Mouse (Mus musculus) urinary bladder, postnatal 36 days (tissue): Measurements from ENCODE around the gene Wnt10b.
"Not testable (repeated sequence)": the region's sequence is repeated elsewhere in the genome, so short reads cannot be mapped to it uniquely, and the experiment has no call there.

Source experiments
- DNase-seq, 2 experiments: peaks; one replicate each; pipeline ENCODE4 v3.0.0; 2022; ENCODE audit warnings: low spot score in 2 of 2, mixed read lengths in 1 of 2

Gene Wnt10b

DNA sequence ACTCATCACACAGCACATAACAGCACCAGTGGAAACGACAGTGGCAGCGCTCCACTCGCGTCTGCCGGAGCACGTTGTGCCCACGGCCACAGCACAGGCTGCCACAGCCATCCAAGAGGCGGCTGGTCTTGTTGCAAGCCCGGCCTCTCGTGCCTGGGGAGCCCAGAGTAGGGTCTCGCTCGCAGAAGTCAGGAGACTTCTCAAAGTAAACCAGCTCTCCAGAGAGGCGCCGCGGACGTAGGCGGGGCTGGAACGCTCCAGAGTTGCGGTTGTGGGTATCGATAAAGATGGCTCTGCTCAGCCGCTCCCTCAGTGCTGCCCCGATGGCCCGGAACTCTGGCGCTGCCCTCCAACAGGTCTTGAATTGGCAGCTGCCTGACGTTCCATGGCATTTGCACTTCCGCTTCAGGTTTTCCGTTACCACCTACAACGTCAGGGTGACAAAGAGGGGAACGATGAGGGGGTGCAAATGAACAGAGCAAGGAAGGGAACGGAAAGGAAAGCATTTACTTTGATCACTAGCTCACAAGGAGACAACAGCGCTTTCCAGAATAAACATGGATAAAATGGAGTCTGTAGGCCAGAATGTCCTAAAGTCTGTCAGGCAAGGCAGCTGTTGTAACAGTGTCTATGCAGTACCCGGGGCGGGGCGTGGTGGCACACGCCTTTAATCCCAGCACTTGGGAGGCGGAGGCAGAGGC lies 5.3 kb downstream of the Wnt10b start:
- DNase-seq, result no peak

DNA sequence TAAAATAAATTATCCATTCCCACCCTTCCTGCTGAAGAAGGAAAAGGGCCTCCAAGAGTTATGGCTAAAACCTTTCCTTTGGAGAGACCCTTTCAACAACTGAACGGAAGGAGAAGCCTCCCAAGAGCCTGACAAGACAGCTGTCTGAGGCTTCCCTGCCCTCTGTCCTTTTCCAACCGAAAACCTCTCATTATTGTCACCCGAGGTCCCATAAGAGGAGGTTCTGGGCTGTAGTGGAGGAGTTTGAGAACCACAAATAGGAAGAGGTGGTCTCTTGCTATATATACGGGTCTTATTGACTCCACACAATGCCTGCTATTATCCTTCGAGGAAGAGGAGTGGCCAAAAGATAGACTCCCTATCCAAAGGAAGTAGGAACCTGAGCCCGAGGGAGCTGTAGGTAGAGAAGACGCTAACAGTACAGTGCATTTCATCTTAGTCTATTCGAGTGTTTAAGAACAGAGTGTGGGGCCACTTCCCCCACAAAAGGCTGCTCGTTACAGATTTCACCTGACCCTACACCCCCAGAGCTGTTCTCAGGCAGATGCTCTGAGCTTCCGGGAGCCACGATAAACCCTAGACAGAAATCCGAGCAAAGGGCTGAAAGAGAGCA lies 6.0 kb downstream of the Wnt10b start:
- DNase-seq, result no peak

DNA sequence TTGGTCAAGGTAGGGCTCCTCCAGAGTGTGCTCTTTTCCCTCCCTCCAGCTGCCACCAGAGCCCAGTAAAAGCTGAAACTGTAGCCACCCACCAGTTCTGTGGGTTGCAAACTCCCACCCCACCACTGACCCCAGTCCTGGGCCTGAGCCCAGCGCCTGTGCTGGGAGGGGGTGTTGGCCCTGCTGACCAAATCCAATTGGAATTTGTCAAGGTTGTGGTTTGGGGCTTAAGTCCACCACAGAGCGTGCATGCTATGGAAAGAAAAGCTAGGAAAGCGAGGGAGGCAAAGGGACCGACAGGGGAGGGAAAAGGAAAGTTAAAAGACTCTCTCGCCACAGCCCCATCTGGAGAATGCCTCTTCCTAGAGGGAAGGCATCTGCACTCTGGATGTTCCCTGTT lies 9.7 kb downstream of the Wnt10b start:
- no peak for DNase-seq

DNA sequence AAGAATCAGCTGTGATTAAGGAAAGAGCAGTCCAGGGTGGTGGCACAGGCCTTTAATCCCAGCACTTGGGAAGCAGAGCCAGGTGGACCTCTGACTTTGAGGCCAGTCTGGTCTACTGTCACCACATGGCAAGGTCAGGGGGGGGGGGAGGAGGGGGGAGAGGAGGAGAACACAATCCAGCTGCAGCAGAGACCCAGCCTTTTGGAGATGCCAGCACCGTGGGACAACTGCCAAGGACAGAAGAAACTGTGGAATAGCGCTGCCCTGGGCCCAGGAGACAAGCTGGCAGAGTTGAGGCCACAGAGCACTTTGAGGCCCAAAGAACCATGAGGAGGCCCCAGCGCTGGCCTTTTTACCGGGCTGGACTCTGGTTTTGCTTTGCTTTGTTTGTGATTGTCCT lies 12.0 kb downstream of the Wnt10b start:
- no peak for DNase-seq

DNA sequence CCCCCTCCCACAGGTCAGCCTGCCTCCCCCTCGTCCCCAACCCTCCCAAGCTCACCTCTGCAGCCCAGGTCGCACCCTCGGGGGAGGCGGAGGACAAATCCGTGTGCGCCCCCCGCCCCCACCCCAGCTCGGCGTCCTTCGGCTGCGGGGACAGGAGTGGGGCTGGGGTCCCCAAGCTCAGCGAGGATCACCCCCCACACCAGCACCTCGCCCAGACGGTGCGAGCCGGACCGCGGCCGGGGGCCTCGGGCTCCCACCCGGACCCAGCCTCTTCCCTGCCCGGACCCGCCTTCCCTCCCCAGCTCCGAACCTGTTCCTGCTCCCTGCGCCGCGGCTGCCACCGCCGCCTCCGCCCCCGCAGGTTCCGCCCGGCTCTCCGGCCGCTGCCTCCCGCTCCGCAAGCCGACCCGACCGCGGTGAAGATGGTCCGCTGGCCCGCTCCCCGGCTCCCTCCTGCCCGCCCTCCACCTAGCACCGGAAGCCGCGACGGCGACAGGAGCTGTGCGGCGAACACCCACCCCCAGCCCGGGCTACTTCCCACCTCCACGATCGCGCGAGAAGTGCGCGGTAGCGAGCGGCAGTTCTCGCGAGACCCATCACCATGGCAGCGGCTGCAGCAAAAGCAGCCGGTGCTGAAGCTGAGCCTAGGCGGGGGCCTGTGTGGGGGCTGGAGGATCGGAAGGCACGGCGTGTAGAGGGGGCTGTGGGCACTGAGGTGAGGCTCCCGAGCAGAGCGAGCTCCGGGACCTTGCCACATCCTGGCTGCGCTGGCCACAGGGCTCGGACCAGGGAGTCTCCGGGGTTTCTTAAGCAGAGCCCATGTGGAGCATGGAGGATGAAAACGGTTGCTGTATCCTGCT lies 15.1 kb downstream of the Wnt10b start, which contains the start of gene Arf3:
Arf3 (minus strand) TSS at position 545 of the 860 bp plus-strand sequence.
- DNase-seq, result peak; percentile 95 to 96

DNA sequence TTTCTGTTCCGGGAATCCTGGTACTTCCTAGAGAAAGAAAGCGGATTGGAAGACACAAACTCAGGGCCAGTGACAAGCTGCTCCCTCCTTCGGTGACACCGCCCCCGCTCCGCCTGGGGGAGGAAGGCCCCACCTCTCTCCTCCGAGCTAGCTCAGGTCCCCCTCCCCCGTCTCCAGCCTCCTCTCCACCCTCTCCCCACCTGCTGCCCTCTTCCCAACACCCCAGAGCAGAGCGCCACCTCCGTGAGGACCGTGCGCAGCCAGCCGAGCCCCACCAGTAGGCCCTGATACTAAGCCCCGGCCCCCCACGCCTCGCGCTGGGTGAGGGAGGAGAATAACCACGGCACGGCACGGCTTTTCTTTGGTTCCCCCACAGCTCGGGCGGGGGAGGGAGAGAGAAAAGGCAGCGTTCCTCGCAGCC lies 15.7 kb downstream of the Wnt10b start:
- DNase-seq, result peak; percentile 46 to 77

DNA sequence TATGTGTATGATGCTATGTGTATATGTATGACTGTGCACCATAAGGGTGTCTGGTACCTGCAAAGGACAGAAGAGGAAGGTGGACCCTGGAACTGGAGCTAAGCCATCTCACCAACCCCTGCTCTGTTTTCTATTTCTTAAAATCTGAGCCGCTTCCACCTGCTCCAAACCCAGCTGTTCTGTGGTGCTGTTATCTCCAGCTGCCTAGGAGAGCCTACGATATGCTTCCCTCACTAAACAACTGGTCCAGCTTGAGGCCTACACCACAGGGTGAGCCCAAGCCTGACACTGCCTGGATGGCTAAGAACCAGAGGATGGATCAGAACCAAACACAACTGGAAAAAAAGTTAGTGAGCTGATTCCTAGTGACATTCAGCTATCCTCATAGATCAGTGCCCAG lies 23.8 kb downstream of the Wnt10b start:
- DNase-seq, result no peak

DNA sequence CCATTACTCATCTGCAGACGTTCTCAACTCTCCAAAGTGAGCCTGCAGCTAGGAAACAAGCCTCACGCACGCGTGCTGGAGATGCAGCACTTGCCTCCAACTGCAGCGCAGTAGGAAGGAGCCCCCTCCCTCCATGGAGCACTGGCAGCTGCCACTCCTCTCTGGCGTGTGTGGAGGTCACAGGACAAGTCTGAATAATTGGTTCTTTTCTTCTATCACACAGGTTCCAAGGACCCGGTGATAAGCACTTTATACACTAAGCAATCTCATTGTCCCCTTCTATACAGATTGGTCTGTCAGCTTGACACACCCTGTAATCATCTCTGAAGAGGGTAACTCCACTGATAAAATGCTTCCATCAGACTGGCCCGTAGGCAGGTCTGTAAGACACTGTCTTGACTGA lies 24.9 kb downstream of the Wnt10b start:
- DNase-seq, result no peak

DNA sequence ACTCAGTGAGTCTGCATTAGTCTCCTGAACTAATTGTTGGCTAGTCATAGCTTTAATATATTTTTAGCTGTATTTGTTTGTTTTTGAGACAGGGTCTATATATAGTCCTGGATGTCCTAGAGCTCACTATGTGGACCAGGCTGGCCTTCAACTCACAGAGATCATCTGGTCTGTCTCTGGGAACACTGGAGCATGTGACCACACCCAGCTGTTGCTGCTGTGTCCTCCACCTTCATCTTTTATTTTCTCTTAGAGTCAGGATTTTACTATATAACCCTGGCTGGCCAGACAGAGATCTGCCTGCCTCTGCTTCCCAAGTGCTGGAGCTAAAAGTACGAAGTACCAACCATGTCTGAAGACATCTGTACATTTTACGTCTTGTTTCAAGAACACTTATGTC lies 28.9 kb downstream of the Wnt10b start:
- DNase-seq, result no peak

DNA sequence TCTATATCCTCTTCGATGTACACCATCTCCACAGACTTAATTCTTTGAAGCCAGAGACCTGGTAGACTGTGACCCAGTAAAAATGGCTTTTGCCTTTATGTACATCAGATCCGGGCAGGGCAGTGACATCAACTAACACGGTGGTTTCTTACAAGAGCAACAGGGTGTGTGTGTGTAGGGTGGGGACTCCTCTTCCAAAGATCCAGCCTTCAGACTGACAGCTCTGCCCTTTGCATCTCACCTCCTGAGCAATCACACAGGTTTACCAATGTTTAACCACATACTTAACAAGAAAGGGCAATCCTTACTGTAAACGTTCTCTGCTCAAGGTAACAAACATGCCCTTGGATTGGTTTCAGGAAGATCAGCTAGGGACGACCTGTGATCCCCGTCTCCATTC lies 30.7 kb downstream of the Wnt10b start:
- DNase-seq, result no peak

DNA sequence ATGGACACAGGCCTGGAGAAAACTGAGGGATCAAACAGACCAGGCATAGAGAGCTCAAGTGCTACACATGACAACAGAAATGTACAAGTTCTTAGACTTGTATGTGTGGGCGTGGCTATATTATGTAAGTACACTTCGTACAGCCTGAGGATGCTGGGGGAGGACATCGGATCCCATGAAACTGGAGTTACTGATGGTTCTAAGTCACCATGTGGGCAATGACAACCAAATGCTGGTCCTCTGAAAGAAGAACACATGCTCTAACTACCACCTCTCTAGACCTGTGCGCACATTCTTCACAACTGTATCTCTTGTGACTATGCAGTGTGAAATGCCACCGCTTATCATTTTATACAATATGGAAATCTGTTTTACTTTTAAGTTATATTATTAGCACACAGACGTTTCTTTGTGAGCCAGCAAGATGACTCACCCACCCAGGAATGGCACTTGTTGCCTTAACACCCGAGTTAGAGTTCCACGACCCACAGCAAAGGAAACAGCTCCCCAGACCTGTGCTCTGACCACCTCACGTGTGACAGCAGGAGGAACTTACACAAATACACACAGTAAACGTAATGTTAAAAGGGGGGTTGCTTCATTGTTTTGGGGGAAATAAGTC lies 31.5 kb downstream of the Wnt10b start:
- DNase-seq, result no peak

DNA sequence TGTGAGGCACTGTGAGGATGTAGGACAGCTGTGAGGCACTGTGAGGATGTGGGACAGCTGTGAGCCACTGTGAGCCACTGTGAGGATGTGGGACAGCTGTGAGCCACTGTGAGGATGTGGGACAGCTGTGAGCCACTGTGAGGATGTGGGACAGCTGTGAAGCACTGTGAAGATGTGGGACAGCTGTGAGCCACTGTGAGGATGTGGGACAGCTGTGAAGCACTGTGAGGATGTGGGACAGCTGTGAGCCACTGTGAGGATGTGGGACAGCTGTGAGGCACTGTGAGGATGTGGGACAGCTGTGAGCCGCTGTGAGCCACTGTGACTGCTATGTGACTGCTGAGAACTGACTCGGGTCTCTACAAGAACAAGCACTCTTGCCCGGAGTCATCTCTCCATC lies 34.1 kb downstream of the Wnt10b start:
- DNase-seq, result not testable (repeated sequence)

DNA sequence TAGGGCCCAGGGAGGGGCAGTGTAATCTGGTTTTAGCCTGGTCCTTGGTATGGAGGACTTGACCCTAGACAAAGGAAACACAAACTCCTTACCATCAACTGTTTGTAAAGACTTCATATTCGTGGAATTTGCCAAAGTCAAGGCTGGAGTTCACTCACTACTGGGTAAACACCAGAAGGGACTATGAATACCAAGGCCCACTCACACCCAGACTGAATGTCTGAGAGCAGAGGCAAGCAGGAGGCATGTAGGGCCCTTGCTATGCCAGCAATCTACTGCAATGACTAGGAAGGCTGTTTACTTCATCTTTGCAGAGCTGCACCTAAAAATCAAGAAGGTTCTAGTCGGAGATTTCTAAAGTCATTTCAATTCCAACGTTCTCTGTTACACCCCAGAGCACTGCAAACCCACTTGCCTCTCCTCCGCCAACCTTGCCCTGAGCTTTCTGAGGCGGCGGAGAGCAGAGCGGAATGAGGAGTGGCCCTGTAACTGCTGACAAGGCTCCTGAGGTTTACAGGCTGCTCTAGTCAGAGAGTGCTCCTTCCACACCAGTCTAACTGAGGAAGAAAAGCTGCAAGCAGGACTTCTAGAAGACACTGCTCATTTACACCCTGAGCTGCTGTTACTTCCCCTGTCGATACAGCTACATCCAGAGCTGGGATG lies 35.1 kb downstream of the Wnt10b start:
- DNase-seq, result no peak

DNA sequence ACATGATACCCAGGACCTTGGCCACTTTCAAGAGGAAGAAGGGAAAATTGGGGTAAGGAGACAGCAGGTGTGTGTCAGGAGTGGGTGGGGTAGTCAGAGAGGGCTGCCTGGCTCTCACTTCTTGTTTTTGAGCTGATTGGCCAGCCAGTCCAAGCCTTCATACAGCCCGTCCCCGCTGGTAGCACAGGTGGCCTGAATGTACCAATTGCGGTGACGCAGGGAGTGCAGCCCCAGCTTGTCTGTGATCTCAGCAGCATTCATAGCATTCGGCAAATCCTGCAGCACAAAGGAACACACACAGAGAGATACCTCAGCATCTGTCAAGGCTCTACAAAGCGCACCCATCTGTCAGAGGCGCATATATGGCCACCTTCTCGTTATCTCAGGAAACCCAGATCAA lies 37.7 kb downstream of the Wnt10b start:
- DNase-seq, result no peak

DNA sequence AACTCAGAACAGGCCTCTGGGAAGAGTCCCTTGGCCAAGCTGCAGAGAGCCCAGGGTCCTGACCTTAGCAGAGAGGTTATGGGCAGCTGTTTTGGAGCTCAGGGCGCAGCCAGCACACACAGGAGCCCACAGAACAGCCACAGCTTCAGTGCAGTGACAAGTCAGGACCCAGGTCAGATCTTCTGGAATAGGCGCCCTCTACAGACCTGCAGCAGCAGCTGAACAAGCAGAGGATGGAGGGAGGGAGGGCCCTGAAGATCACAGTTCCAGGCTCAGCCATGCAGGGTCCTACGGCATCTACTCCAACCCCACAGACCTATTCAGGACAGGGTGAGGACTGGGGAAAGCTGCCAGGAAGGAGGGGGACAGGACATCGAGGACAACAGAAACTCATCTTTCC lies 39.2 kb downstream of the Wnt10b start:
- no peak for DNase-seq

DNA sequence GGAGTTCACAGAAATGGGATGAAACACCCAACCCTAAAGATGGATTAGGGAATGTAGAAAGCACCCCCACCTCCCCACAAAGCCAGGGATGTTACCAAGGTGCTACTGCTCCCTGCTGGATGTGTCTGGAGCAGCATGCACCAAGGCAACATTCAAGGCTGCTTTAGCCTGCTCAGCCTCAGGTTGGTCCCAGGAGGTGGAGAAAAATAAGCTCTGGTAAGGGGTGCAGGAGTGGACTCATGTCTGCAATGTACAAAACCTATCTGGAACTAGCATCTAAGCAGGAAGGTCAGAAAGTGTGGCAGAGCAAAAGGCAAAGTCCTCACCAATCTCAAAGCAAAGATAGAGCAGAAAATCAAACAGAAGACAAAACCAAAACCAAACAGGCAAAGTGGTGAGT lies 40.1 kb downstream of the Wnt10b start:
- DNase-seq, result no peak

DNA sequence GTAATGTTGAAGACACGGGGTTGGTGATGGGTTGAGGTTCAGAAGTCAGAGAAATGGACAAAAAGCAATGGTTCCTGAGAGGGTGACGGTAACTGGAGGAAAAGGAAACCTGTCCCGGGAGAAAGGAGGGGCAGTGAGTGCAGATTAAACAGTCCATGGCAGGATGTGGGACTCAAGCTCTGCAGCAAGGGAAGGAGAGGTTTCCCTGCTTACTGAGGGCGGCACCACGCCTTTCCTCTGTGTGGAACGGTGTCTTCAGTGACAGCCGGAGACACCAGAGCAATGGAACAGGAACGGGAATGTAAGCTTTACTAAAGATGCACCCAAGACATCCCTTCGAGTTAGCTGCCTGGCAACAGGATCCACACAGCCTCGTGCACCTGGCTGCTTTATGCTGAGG lies 41.4 kb downstream of the Wnt10b start:
- no peak for DNase-seq

DNA sequence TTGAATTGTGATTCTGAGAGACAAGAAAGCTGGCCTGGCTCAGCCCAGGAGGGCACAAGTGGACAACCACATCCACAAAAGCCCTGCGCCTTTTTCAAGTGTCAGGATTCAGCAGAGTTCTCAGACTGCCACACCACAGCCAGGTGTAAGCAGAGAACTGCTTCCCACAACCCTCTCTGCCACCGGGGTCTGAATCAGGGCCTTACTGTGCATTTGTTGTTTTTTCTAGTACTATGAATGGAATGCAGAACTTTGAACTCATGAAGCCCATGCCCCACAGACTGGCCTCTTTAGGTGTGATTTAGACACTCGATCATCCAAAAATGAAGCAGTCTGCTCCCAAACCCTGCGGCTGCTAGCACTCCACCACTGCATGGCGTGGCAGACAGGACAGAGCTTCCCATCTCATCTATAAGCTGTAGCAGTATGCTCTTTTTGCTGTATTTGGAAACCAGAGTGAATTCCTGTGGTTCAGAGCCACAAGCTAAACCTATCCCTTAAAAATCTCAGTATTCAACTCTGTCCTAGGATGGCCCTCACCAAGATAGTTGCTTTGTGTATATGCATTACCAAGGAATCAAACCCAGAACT lies 43.9 kb downstream of the Wnt10b start:
- DNase-seq, result no peak

DNA sequence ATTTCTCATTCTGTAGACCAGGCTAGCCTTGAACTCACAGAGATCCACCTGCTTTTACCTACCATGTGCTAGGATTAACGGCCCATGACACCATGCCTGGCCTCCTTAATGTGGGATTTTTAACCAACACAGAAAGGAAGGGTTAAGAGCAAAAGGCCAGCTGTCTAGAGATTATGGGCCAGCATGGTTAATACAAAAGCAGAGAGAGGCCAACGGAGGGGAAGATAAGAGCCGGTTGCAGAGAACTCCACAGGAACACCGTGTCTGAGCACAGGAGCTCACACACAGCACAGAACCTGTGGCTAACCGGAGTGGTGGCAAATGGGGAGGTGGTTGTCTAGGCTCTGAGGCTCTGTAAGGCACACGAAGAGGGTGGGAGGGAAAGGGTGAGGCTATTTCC lies 44.6 kb downstream of the Wnt10b start:
- no peak for DNase-seq

DNA sequence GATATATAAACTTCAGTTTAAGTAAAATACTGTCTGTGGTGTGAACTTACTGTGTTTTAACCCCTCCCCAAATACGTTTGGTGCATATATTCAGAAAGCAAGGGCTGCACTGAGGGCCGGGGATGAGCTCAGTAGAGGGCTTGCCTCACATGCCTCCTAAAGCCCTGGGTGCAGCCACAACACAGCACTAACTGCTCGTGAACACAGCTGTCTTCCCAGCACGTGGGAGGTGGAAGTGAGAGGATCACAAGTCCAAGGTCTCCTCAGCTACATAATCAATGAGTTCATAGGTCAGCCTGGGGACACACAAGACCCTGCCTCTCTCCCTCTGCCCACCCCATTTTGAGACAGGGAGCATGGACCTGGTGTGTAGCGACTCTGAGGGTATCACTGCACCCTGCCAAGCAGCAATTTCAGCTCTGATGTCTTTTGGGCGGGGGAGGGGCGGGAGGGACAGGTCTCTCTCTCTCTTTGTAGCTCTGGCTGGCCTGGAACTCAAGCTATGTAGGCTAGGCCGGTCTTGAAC lies 45.9 kb downstream of the Wnt10b start:
- no peak for DNase-seq

DNA sequence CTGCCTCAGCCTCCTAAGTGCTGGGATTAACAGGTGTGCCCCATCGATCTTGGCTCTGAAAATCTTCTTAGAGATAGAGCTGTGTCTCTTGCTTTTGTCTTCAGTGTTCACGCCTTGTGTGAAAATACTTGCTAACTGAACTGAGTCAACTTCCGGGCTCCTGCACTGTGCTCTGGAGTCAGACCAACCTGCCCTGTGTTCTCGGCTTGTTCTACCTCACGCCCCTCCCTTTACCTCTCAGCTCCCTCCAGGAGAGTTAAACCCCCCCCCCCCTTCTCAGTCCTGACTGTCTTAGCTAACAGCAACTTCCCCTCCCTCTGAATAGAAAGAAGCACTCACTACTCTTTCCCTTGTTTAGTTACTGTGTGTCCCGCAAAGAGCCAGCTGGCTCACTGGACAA lies 47.2 kb downstream of the Wnt10b start:
- DNase-seq, result no peak
